Mouse (Mus musculus) neural tube, postnatal 0 days (tissue): ENCODE data around the gene Rabep2. TPM values are rescaled to one million over a fixed set of nuclear protein-coding genes. Genes with fewer than 3 reads are reported as not detected.

Experiments
- polyA plus RNA-seq: library from polyadenylated mRNA; unstranded; fragments of >200 nt; fragmentation: Nextera tagmentation; extraction: Ambion mirVana; gene quantifications from 2 replicates; pipeline ENCODE4 v1.2.1, GENCODE M21; 2015

The Rabep2 gene
- 21.2 and 21.6 TPM in 2 replicates for polyA plus RNA-seq

GRCm38 (mm10) chr7:126428631-126429502, at the start of gene Rabep2:
Gene Rabep2 (plus strand): TSS chr7:126428759.

GRCm38 (mm10) chr7:126396298-126397119, 32.0 kb upstream of the Rabep2 start, which contains the start of gene Nfatc2ip:
Gene Nfatc2ip (minus strand): TSS chr7:126396737.

GRCm38 (mm10) chr7:126414725-126415124, 13.8 kb upstream of the Rabep2 start, which contains the start of gene Cd19:
Gene Cd19 (minus strand): TSS chr7:126414889.

DNA sequence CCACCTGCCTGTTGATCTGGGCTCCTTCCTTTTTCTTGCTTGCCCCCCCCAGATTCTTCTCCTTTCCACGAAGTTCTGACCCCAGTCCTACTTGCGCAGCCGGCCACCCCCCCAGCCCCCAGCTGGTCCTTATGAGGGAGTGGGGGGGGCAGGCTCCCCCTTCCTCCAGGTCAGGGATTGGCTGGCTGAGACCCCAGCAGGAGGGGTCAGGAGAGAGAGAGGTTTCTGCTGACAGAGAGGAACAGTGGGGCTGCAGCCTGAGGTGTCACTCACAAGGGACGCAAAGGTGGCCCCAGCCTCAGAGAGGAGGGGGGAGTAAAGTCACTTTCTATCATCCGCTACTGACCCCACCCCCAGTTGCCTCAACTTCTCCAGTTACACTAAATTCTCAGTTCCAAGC, 34.4 kb downstream of the Rabep2 start, which contains the start of gene Atp2a1:
Gene Atp2a1 (minus strand): TSS at position 105 of the 400 bp plus-strand sequence.

GRCm38 (mm10) chr7:126474993-126475581, 46.5 kb downstream of the Rabep2 start, which contains the start of gene Sh2b1:
Gene Sh2b1 (minus strand): TSS chr7:126475424.

GRCm38 (mm10) chr7:126487052-126487483, 58.5 kb downstream of the Rabep2 start, which contains the start of gene Tufm:
Gene Tufm (plus strand): TSS chr7:126487361.

Other genes starting within 250 kb of the Rabep2 start
- gene Xpo6, start 228.3 kb upstream of the Rabep2 start, polyA plus RNA-seq = 46.4 and 48.0 TPM in 2 replicates
- 112 and 127 TPM in 2 replicates for gene Sbk1, start 156.1 kb upstream of the Rabep2 start, polyA plus RNA-seq
- 0.55 and 0.78 TPM in 2 replicates for gene Lat, start 59.2 kb upstream of the Rabep2 start, polyA plus RNA-seq
- gene Spns1, start 51.3 kb upstream of the Rabep2 start, polyA plus RNA-seq = 80.1 and 80.9 TPM in 2 replicates
- gene Nfatc2ip, start 32.0 kb upstream of the Rabep2 start, polyA plus RNA-seq = 1.9 and 3.2 TPM in 2 replicates
- 0.09 TPM in 1 of 2 replicates, not detected in the other for gene Cd19, start 13.9 kb upstream of the Rabep2 start, polyA plus RNA-seq
- gene Atp2a1, start 34.3 kb downstream of the Rabep2 start, polyA plus RNA-seq = 1.7 and 2.0 TPM in 2 replicates
- gene Sh2b1, start 46.7 kb downstream of the Rabep2 start, polyA plus RNA-seq = 48.6 and 52.7 TPM in 2 replicates
- 104 and 121 TPM in 2 replicates for gene Tufm, start 58.6 kb downstream of the Rabep2 start, polyA plus RNA-seq
- 56.8 and 62.0 TPM in 2 replicates for gene Atxn2l, start 74.7 kb downstream of the Rabep2 start, polyA plus RNA-seq
- 185 and 204 TPM in 2 replicates for gene Eif3c, start 137.7 kb downstream of the Rabep2 start, polyA plus RNA-seq
- gene Apobr, start 156.2 kb downstream of the Rabep2 start, polyA plus RNA-seq = 0.47 and 0.98 TPM in 2 replicates
- 27.0 and 28.3 TPM in 2 replicates for gene Cln3, start 157.1 kb downstream of the Rabep2 start, polyA plus RNA-seq
- not detected in 2 replicates for gene Il27, start 166.2 kb downstream of the Rabep2 start, polyA plus RNA-seq
- gene Nupr1, start 202.1 kb downstream of the Rabep2 start, polyA plus RNA-seq = 22.9 and 33.6 TPM in 2 replicates
- 44.2 and 55.6 TPM in 2 replicates for gene Sgf29, start 220.6 kb downstream of the Rabep2 start, polyA plus RNA-seq
- 14.9 and 22.4 TPM in 2 replicates for gene Sult1a1, start 247.7 kb downstream of the Rabep2 start, polyA plus RNA-seq